Mouse (Mus musculus): Measurements from ENCODE around the gene Gm43302. TPM values are rescaled to one million over a fixed set of nuclear protein-coding genes. Genes with fewer than 3 reads are reported as not detected.
"Not testable (repeated sequence)": the region's sequence is repeated elsewhere in the genome, so short reads cannot be mapped to it uniquely, and the experiment has no call there.

Gm43302 gene
- 0.15 TPM in 1 of 2 replicates, not detected in the other for polyA plus RNA-seq (2014; fragmentation: Nextera tagmentation; extraction: Ambion mirVana)

DNA sequence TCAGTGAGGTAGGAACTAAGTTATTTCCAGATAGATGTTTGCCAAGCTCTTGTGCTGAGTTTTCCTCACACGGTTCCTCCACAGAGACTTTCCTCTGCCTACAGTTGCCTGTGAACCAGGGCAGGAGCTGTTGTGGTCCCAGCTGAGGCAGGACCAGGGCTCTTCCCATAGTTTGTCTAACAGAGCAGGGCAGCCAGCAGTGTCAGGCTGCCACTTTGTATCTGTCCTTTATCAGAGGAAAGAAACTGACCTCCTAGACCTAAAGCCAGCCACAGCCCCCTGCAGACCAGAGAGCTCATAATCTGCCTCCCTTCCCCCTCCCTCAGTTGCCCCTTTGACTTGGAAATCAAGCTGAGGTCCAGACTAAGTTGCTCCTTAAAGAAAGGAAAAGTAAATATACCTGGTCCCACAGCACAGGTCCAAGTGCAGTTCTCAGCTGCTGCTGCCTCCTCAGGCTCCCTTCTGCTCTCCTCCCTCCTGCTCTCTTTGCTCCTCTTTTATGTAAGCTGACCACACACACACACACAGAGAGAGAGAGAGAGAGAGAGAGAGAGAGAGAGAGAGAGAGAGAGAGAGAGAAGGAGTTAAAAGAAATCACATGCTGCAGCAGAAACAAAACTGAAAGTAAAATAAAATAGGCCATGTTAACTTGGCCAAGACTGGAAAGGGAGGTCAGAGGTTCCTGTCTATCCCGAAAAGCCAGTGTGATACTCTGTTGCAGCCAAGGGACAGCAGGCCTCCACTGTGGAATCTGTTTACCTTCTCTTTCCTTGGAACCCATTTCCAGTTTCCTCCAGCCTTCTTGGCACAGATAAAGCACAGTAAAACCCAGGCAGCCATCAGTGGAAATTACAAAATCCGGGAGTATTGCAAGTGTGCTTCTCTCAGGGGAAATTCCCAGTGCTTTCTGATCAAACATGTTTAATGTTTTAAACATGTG is at the start of gene Gm43302, which contains the start of gene Gbp6:
Gm43302 (minus strand) TSS at position 470 of the 940 bp plus-strand sequence.
Gbp6 (minus strand) TSS at position 473 of the 940 bp plus-strand sequence.
- 41% methylated on average over 3 of the region's 3 CpGs for WGBS
- not testable (repeated sequence) for H3K4me3 ChIP-seq (ENCODE audit: control insufficient read depth in 1 of 2, insufficient read depth in 1 of 2, low read depth in 1 of 2, low read length in 2 of 2); H3K4me1 ChIP-seq (ENCODE audit: control insufficient read depth in 2 of 2, insufficient read depth in 2 of 2, low read length in 2 of 2); H3K27me3 ChIP-seq (ENCODE audit: control insufficient read depth, insufficient read depth, low read length); H3K36me3 ChIP-seq (ENCODE audit: control insufficient read depth, insufficient read depth, low read length); H3K9ac ChIP-seq (ENCODE audit: low read length); ATAC-seq (ENCODE audit: insufficient number of reproducible peaks, insufficient read depth, low FRiP score, low read depth); H3K9me3 ChIP-seq (ENCODE audit: control insufficient read depth, low read length)
- peak within 1 kb of the TSS; percentile 8 to 61; a peak in 3 of 4 replicates for H3K27ac ChIP-seq (replicated peaks in 1 of 2; ENCODE audit: control insufficient read depth in 1 of 2, insufficient read depth in 1 of 2, low read depth in 2 of 2, low read length in 2 of 2)
- peak within 1 kb of the TSS; percentile 16; the same call in 1 of the 2 replicates for H3K4me2 ChIP-seq (ENCODE audit: low read length)

DNA sequence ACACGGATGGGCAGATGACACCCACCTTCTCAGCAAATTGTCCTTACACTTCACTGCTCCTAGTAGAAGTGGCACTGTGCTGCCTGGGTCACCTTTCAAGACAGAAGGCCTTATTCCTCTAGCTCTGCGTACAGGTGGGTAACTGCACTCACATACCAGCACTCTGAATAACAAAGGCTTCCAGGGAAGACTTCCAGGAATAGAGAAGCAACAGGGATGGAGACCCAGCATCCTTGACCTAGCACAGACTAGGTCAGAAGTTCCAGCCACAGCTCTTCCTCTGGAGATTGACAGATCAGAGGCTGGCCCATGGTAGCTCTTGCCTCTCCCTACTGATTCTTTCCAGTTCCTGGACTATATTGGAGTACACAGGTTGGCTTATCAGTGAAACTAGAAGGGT is 47.8 kb upstream of the Gm43302 start:
- no peaks in the 10 kb centered on the region for H3K27me3 ChIP-seq (ENCODE audit: control insufficient read depth, insufficient read depth, low read length)
- no peaks in the 10 kb centered on the region for H3K36me3 ChIP-seq (ENCODE audit: control insufficient read depth, insufficient read depth, low read length)
- ATAC-seq (ENCODE audit: insufficient number of reproducible peaks, insufficient read depth, low FRiP score, low read depth), result no peak
- H3K4me1 ChIP-seq (ENCODE audit: control insufficient read depth in 2 of 2, insufficient read depth in 2 of 2, low read length in 2 of 2), result no peaks in the 10 kb centered on the region
- no peak overlapping the region for H3K4me3 ChIP-seq (ENCODE audit: control insufficient read depth in 1 of 2, insufficient read depth in 1 of 2, low read depth in 1 of 2, low read length in 2 of 2)
- 73% methylated on average over 2 of the region's 2 CpGs for WGBS
- H3K4me2 ChIP-seq (ENCODE audit: low read length), result no peak overlapping the region
- no peak overlapping the region for H3K9ac ChIP-seq (ENCODE audit: low read length)
- no peaks in the 10 kb centered on the region for H3K9me3 ChIP-seq (ENCODE audit: control insufficient read depth, low read length)
- H3K27ac ChIP-seq (replicated peaks in 1 of 2; ENCODE audit: control insufficient read depth in 1 of 2, insufficient read depth in 1 of 2, low read depth in 2 of 2, low read length in 2 of 2), result no peak overlapping the region

DNA sequence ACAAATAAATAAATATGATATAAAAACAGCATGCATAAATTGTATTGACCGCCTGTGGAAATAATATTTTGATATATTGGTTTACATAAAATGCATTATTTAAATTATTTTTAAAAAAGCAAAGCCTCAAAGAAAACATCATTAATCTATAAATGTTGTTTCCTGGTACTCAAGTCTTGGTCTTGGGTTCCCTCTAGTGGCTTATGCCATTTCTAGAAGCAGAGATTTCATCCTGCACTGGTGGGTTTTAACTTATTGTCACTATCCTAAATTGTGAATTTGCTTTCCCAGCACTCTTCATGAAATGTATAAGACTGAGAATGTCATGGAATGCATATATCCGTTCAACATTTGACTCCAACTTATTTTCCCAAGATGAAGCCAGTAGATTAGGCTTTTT is 29.0 kb upstream of the Gm43302 start:
- Histone ChIP-seq H3K9me3 (ENCODE audit: control insufficient read depth, low read length) (no peaks in the 10 kb centered on the region), H3K4me2 (ENCODE audit: low read length) (no peak overlapping the region), H3K27me3 (ENCODE audit: control insufficient read depth, insufficient read depth, low read length) (no peaks in the 10 kb centered on the region), H3K27ac (replicated peaks in 1 of 2; ENCODE audit: control insufficient read depth in 1 of 2, insufficient read depth in 1 of 2, low read depth in 2 of 2, low read length in 2 of 2) (no peak overlapping the region), H3K36me3 (ENCODE audit: control insufficient read depth, insufficient read depth, low read length) (no peaks in the 10 kb centered on the region), H3K9ac (ENCODE audit: low read length) (no peak overlapping the region), H3K4me3 (ENCODE audit: control insufficient read depth in 1 of 2, insufficient read depth in 1 of 2, low read depth in 1 of 2, low read length in 2 of 2) (no peak overlapping the region), H3K4me1 (ENCODE audit: control insufficient read depth in 2 of 2, insufficient read depth in 2 of 2, low read length in 2 of 2) (no peaks in the 10 kb centered on the region)
- 60% methylated on average over 2 of the region's 2 CpGs for WGBS
- ATAC-seq (ENCODE audit: insufficient number of reproducible peaks, insufficient read depth, low FRiP score, low read depth), result no peak

DNA sequence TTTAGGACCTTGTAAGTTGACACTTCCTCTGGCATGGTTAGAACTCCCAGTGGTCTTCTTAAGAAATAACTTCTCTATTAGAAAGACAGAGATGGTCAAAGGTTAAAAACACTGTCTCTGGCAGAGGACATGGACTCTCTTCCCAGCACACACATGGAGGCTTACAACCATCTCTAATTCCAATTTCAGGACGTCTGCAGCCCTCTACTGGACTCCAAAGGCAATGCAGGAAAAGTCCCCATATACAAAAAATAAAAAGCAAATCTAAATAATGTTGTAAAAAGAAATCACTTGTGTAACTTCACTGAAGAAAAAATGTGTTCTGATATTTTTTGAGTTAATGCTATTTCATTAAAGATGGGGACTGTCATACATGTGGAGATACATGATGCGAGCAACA is 17.4 kb upstream of the Gm43302 start:
- peaks cover 6% of the 10 kb centered on the region; the same call in 1 of the 2 replicates for H3K9me3 ChIP-seq (ENCODE audit: control insufficient read depth, low read length)
- H3K4me1 ChIP-seq (ENCODE audit: control insufficient read depth in 2 of 2, insufficient read depth in 2 of 2, low read length in 2 of 2), result no peaks in the 10 kb centered on the region
- 77% methylated on average over 2 of the region's 2 CpGs for WGBS
- H3K4me3 ChIP-seq (ENCODE audit: control insufficient read depth in 1 of 2, insufficient read depth in 1 of 2, low read depth in 1 of 2, low read length in 2 of 2), result no peak overlapping the region
- H3K4me2 ChIP-seq (ENCODE audit: low read length), result no peak overlapping the region
- H3K27ac ChIP-seq (replicated peaks in 1 of 2; ENCODE audit: control insufficient read depth in 1 of 2, insufficient read depth in 1 of 2, low read depth in 2 of 2, low read length in 2 of 2), result no peak overlapping the region
- H3K36me3 ChIP-seq (ENCODE audit: control insufficient read depth, insufficient read depth, low read length), result no peaks in the 10 kb centered on the region
- no peaks in the 10 kb centered on the region for H3K27me3 ChIP-seq (ENCODE audit: control insufficient read depth, insufficient read depth, low read length)
- no peak overlapping the region for H3K9ac ChIP-seq (ENCODE audit: low read length)
- ATAC-seq (ENCODE audit: insufficient number of reproducible peaks, insufficient read depth, low FRiP score, low read depth), result no peak

DNA sequence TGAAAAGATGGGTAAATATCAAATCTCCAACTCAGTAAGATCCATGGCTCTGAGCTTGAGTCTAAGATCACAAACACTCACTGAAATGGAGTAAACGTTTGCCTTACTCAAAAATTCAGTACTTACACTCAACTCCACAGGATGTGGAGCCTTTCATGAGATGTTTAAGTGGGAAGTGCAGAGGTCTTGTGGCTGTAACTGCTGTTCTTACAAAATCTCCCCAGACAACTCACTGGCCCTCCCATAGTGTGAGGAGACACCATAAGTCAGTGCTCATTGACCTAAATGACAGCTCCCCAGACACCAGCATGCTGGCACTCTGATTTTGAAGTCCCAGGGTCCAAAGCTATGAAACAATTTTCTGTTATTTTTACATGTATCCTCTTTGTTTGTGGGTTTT is 15.7 kb upstream of the Gm43302 start:
- H3K4me1 ChIP-seq (ENCODE audit: control insufficient read depth in 2 of 2, insufficient read depth in 2 of 2, low read length in 2 of 2); H3K36me3 ChIP-seq (ENCODE audit: control insufficient read depth, insufficient read depth, low read length); H3K27me3 ChIP-seq (ENCODE audit: control insufficient read depth, insufficient read depth, low read length); H3K4me3 ChIP-seq (ENCODE audit: control insufficient read depth in 1 of 2, insufficient read depth in 1 of 2, low read depth in 1 of 2, low read length in 2 of 2); H3K27ac ChIP-seq (replicated peaks in 1 of 2; ENCODE audit: control insufficient read depth in 1 of 2, insufficient read depth in 1 of 2, low read depth in 2 of 2, low read length in 2 of 2); H3K9ac ChIP-seq (ENCODE audit: low read length); H3K9me3 ChIP-seq (ENCODE audit: control insufficient read depth, low read length); H3K4me2 ChIP-seq (ENCODE audit: low read length); ATAC-seq (ENCODE audit: insufficient number of reproducible peaks, insufficient read depth, low FRiP score, low read depth): not testable (repeated sequence)
- WGBS, result 59% methylated on average over 1 of the region's 1 CpGs

DNA sequence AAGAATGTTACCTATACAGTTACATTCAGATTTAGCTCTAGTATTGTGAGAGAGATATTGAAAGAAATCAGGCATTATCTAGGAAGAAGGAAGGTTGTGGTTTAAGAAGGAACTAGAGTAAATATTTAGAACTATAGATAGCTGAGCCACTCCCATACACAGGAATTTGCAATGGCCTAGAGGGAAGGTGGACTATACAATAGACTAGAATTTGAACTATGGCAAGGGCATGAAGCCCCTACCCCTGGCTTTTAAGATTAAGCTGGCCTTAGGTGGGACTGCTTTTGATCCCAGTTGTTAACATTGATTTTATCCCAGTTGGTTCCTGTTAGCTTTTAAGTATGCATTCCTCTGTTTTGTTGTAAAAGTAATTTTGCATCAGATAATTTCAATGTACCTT is 13.5 kb upstream of the Gm43302 start:
- H3K27ac ChIP-seq (replicated peaks in 1 of 2; ENCODE audit: control insufficient read depth in 1 of 2, insufficient read depth in 1 of 2, low read depth in 2 of 2, low read length in 2 of 2); H3K36me3 ChIP-seq (ENCODE audit: control insufficient read depth, insufficient read depth, low read length); H3K4me1 ChIP-seq (ENCODE audit: control insufficient read depth in 2 of 2, insufficient read depth in 2 of 2, low read length in 2 of 2); H3K9ac ChIP-seq (ENCODE audit: low read length); H3K4me3 ChIP-seq (ENCODE audit: control insufficient read depth in 1 of 2, insufficient read depth in 1 of 2, low read depth in 1 of 2, low read length in 2 of 2); H3K4me2 ChIP-seq (ENCODE audit: low read length); H3K27me3 ChIP-seq (ENCODE audit: control insufficient read depth, insufficient read depth, low read length); H3K9me3 ChIP-seq (ENCODE audit: control insufficient read depth, low read length); ATAC-seq (ENCODE audit: insufficient number of reproducible peaks, insufficient read depth, low FRiP score, low read depth): not testable (repeated sequence)

DNA sequence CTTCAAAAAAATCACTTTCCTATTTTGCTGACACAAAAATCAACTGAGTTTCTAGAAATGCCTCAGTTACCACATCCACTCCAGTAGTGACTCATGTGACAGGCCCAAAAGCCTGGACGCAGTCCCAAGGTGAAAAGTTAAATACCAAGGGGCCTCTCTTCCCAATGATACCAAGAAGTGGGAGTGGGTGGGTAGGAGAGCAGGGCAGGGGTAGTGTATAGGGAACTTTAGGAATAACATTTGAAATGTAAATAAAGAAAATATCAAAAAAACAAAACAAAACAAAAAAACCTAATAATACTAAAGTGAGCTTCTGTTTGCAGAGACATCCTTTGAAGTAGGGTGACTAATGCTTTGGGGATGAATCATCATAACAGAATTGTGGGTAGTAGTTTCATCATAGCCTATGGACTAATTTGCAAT is 12.7 kb upstream of the Gm43302 start:
- ATAC-seq (ENCODE audit: insufficient number of reproducible peaks, insufficient read depth, low FRiP score, low read depth), result no peak
- H3K27me3 ChIP-seq (ENCODE audit: control insufficient read depth, insufficient read depth, low read length), result no peaks in the 10 kb centered on the region
- 70% methylated on average over 1 of the region's 1 CpGs for WGBS
- H3K4me2 ChIP-seq (ENCODE audit: low read length), result no peak overlapping the region
- H3K9ac ChIP-seq (ENCODE audit: low read length), result no peak overlapping the region
- H3K36me3 ChIP-seq (ENCODE audit: control insufficient read depth, insufficient read depth, low read length), result no peaks in the 10 kb centered on the region
- H3K27ac ChIP-seq (replicated peaks in 1 of 2; ENCODE audit: control insufficient read depth in 1 of 2, insufficient read depth in 1 of 2, low read depth in 2 of 2, low read length in 2 of 2), result no peak overlapping the region
- H3K4me3 ChIP-seq (ENCODE audit: control insufficient read depth in 1 of 2, insufficient read depth in 1 of 2, low read depth in 1 of 2, low read length in 2 of 2), result no peak overlapping the region
- H3K4me1 ChIP-seq (ENCODE audit: control insufficient read depth in 2 of 2, insufficient read depth in 2 of 2, low read length in 2 of 2), result peaks cover 7 to 12% of the 10 kb centered on the region in 2 experiments
- H3K9me3 ChIP-seq (ENCODE audit: control insufficient read depth, low read length), result peaks cover 6% of the 10 kb centered on the region; the same call in 1 of the 2 replicates

Measured in heart, embryonic 14.5 days (tissue).